Mouse (Mus musculus) left cerebral cortex, postnatal 10 days (tissue): ENCODE measurements around the gene Gm13290. TPM values are rescaled to one million over a fixed set of nuclear protein-coding genes. Genes with fewer than 3 reads are reported as not detected.

Experiments used
- total RNA-seq, 2 experiments: library from RNA; stranded (reverse); gene quantifications; 2 replicates each; pipeline ENCODE4 v1.2.3; 2021

The Gm13290 gene
- total RNA-seq, 2 experiments from 2014 or later = not detected

Other genes starting within 250 kb of the Gm13290 start
- gene Ifna15, start 215.6 kb upstream of the Gm13290 start, total RNA-seq = not detected
- gene Ifna14, start 202.0 kb upstream of the Gm13290 start, total RNA-seq = not detected
- not detected for gene Ifna9, start 181.4 kb upstream of the Gm13290 start, total RNA-seq
- gene Ifna12, start 170.5 kb upstream of the Gm13290 start, total RNA-seq = not detected
- not detected for gene C87499, start 139.4 kb upstream of the Gm13290 start, total RNA-seq
- gene Ifna13, start 129.4 kb upstream of the Gm13290 start, total RNA-seq = not detected
- gene Ifna16, start 96.9 kb upstream of the Gm13290 start, total RNA-seq = not detected
- not detected for gene Ifna2, start 89.9 kb upstream of the Gm13290 start, total RNA-seq
- not detected for gene Ifnab, start 82.5 kb upstream of the Gm13290 start, total RNA-seq
- gene Gm26566, start 52.0 kb upstream of the Gm13290 start, total RNA-seq = 1 to 10 TPM; 1.8 to 2.0 TPM
- gene Klhl9, start 51.4 kb upstream of the Gm13290 start, total RNA-seq = 100 to 1,000 TPM; 105 to 107 TPM
- gene Gm13271, start 19.0 kb upstream of the Gm13290 start, total RNA-seq = not detected
- not detected for gene Gm13283, start 13.7 kb upstream of the Gm13290 start, total RNA-seq
- gene Gm13289, start 3.1 kb downstream of the Gm13290 start, total RNA-seq = not detected
- not detected for gene Gm13272, start 6.0 kb downstream of the Gm13290 start, total RNA-seq
- not detected for gene Ifnz, start 8.3 kb downstream of the Gm13290 start, total RNA-seq
- gene Gm13276, start 11.9 kb downstream of the Gm13290 start, total RNA-seq = not detected
- not detected for gene Gm13277, start 14.8 kb downstream of the Gm13290 start, total RNA-seq
- gene Gm13278, start 17.7 kb downstream of the Gm13290 start, total RNA-seq = not detected
- gene Gm13275, start 20.7 kb downstream of the Gm13290 start, total RNA-seq = not detected
- gene Gm13279, start 23.6 kb downstream of the Gm13290 start, total RNA-seq = not detected
- not detected for gene Gm13285, start 25.8 kb downstream of the Gm13290 start, total RNA-seq
- not detected for gene Gm13287, start 29.4 kb downstream of the Gm13290 start, total RNA-seq
- gene Gm13288, start 31.7 kb downstream of the Gm13290 start, total RNA-seq = not detected
- gene Ifna7, start 42.4 kb downstream of the Gm13290 start, total RNA-seq = not detected
- not detected for gene Ifna11, start 46.1 kb downstream of the Gm13290 start, total RNA-seq
- gene Ifna6, start 53.6 kb downstream of the Gm13290 start, total RNA-seq = not detected
- gene Ifna5, start 61.7 kb downstream of the Gm13290 start, total RNA-seq = not detected
- gene Ifna4, start 68.0 kb downstream of the Gm13290 start, total RNA-seq = not detected
- gene Ifna1, start 76.3 kb downstream of the Gm13290 start, total RNA-seq = not detected
- not detected for gene Ifne, start 106.4 kb downstream of the Gm13290 start, total RNA-seq